Mouse (Mus musculus) liver, postnatal 0 days (tissue): Measurements from ENCODE around the gene Them7.

Experiments
- CTCF ChIP-seq: sonication (generic); IDR thresholded peaks from 2 replicates; pipeline ENCODE4 v1.5.1; 2016; ENCODE audit warnings: antibody characterized with exemption, low read depth
- EP300 ChIP-seq: IDR thresholded peaks from 2 replicates; pipeline ENCODE4 v1.6.1; 2016; ENCODE audit warnings: antibody characterized with exemption, low read depth, mild to moderate bottlenecking

- TF ChIP-seq CTCF: no peak
- TF ChIP-seq EP300: no peak
These were observed 60.7 kb downstream of the Them7 start for GRCm38 (mm10) chr2:105284855-105285254.
